Mouse (Mus musculus) CH12.LX (cell line): ENCODE results near the gene Nr4a3. TPM values are rescaled to one million over a fixed set of nuclear protein-coding genes. Genes with fewer than 3 reads are reported as not detected.
A peak's percentile ranks its signal among the peaks of the same experiment; 100 is the strongest.

Experiments used
- DNase-seq: peaks from one replicate; pipeline ENCODE4 v3.0.0-alpha.2; 2013; ENCODE audit errors: extremely low read depth
- H3K27ac ChIP-seq: 2 replicates; pipeline ENCODE4 v1.5.1; 2012; ENCODE audit warnings: low read depth, mild to moderate bottlenecking, control low read depth, moderate library complexity; ENCODE audit not compliant: insufficient read depth
- H3K27me3 ChIP-seq: replicated peaks from 2 replicates; pipeline ENCODE3; 2012; ENCODE audit warnings: inconsistent platforms
- H3K36me3 ChIP-seq, 2 experiments: replicated peaks in 1 of 2; 2 replicates each; pipeline versions ENCODE3 to v1.6.1; 2012; ENCODE audit warnings: inconsistent platforms in 1 of 2, low read length in 1 of 2, mild to moderate bottlenecking in 1 of 2, mixed read lengths in 1 of 2, moderate library complexity in 1 of 2; ENCODE audit not compliant: control insufficient read depth in 1 of 2, insufficient read depth in 1 of 2
- H3K4me1 ChIP-seq, 2 experiments: 2 replicates each; pipeline ENCODE4 v1.6.1; 2012; ENCODE audit warnings: inconsistent platforms in 1 of 2, moderate library complexity in 1 of 2; ENCODE audit not compliant: insufficient read depth in 2 of 2, control insufficient read depth in 1 of 2
- H3K4me2 ChIP-seq: 2 replicates; pipeline ENCODE4 v1.6.1; 2012; ENCODE audit warnings: low read depth, mild to moderate bottlenecking, control low read depth; ENCODE audit not compliant: poor library complexity, insufficient read depth, severe bottlenecking
- H3K4me3 ChIP-seq, 3 experiments: fragments of 150-350 bp in 1 of 3; sonication (generic) in 1 of 3; replicated peaks in 1 of 3; 2 replicates each; pipeline versions ENCODE3 to v1.5.1; 2011 to 2012; ENCODE audit warnings: low read depth in 2 of 3, low read length in 2 of 3, mild to moderate bottlenecking in 2 of 3, moderate library complexity in 2 of 3, control low read depth in 1 of 3, improper control_type of control experiment in 1 of 3, inconsistent platforms in 1 of 3, mixed read lengths in 1 of 3; ENCODE audit not compliant: poor library complexity in 1 of 3
- H3K79me2 ChIP-seq: replicated peaks from 2 replicates; pipeline ENCODE4 v1.6.1; 2012; ENCODE audit warnings: mild to moderate bottlenecking, moderate library complexity; ENCODE audit not compliant: control insufficient read depth, poor library complexity, insufficient read depth, severe bottlenecking; ENCODE audit errors: extremely low read depth
- H3K9ac ChIP-seq: 2 replicates; pipeline ENCODE4 v1.6.1; 2012; ENCODE audit warnings: low read depth, mild to moderate bottlenecking, control low read depth, moderate library complexity; ENCODE audit not compliant: insufficient read depth
- H3K9me3 ChIP-seq: replicated peaks from 2 replicates; pipeline ENCODE3; 2012; ENCODE audit warnings: low read length, inconsistent platforms, mixed read lengths
- CHD1 ChIP-seq: IDR thresholded peaks from 2 replicates; pipeline ENCODE4 v1.6.1; 2012; ENCODE audit warnings: low read depth, low read length, improper control_type of control experiment, inconsistent platforms
- CHD2 ChIP-seq: IDR thresholded peaks from 2 replicates; pipeline ENCODE4 v1.6.1; 2011; ENCODE audit warnings: low read length, improper control_type of control experiment
- CTCF ChIP-seq, 2 experiments: IDR thresholded peaks in 1 of 2; conservative IDR thresholded peaks in 1 of 2; 2 replicates each; pipeline ENCODE4 v1.5.1; 2011 to 2012; ENCODE audit warnings: low read depth in 2 of 2, low read length in 2 of 2, improper control_type of control experiment in 1 of 2, inconsistent platforms in 1 of 2, mild to moderate bottlenecking in 1 of 2, moderate library complexity in 1 of 2
- ELF1 ChIP-seq: IDR thresholded peaks from 2 replicates; pipeline ENCODE4 v1.6.1; 2014; ENCODE audit warnings: low read depth, mild to moderate bottlenecking, inconsistent platforms, low read length, improper control_type of control experiment
- EP300 ChIP-seq: IDR thresholded peaks from 2 replicates; pipeline ENCODE4 v1.6.1; 2011; ENCODE audit warnings: low read length, improper control_type of control experiment
- ETS1 ChIP-seq: conservative IDR thresholded peaks from 2 replicates; pipeline ENCODE4 v1.6.1; 2012; ENCODE audit warnings: low read depth, mild to moderate bottlenecking, inconsistent platforms, low read length, improper control_type of control experiment, moderate library complexity
- GABPA ChIP-seq: IDR thresholded peaks from 2 replicates; pipeline ENCODE4 v1.6.1; 2012; ENCODE audit warnings: low read depth, low read length, improper control_type of control experiment, inconsistent platforms; ENCODE audit not compliant: insufficient replicate concordance
- HCFC1 ChIP-seq: IDR thresholded peaks from 2 replicates; pipeline ENCODE4 v1.6.1; 2012; ENCODE audit warnings: low read depth, mild to moderate bottlenecking, inconsistent platforms, low read length, improper control_type of control experiment
- IRF4 ChIP-seq: IDR thresholded peaks from 2 replicates; pipeline ENCODE4 v1.6.1; 2014; ENCODE audit warnings: low read depth, mild to moderate bottlenecking, inconsistent platforms, low read length, improper control_type of control experiment
- KAT2A ChIP-seq: IDR thresholded peaks from 2 replicates; pipeline ENCODE4 v1.6.1; 2012; ENCODE audit warnings: low read length, improper control_type of control experiment, inconsistent platforms; ENCODE audit not compliant: insufficient replicate concordance
- MAX ChIP-seq: IDR thresholded peaks from 2 replicates; pipeline ENCODE4 v1.6.1; 2011; ENCODE audit warnings: low read length, improper control_type of control experiment
- MAZ ChIP-seq: IDR thresholded peaks from 2 replicates; pipeline ENCODE4 v1.6.1; 2012; ENCODE audit warnings: low read depth, mild to moderate bottlenecking, inconsistent platforms, low read length, improper control_type of control experiment, moderate library complexity
- MEF2A ChIP-seq: IDR thresholded peaks from 2 replicates; pipeline ENCODE4 v1.6.1; 2014; ENCODE audit warnings: low read depth, mild to moderate bottlenecking, inconsistent platforms, low read length, improper control_type of control experiment, borderline replicate concordance
- MYC ChIP-seq: IDR thresholded peaks from 2 replicates; pipeline ENCODE4 v1.6.1; 2011; ENCODE audit warnings: low read depth, mild to moderate bottlenecking, improper control_type of control experiment, low read length
- NELFE ChIP-seq: IDR thresholded peaks from 2 replicates; pipeline ENCODE4 v1.6.1; 2011; ENCODE audit warnings: low read depth, low read length, improper control_type of control experiment
- PAX5 ChIP-seq: IDR thresholded peaks from 2 replicates; pipeline ENCODE4 v1.6.1; 2012; ENCODE audit warnings: low read length, inconsistent platforms, mixed read lengths
- POLR2A ChIP-seq: IDR thresholded peaks from 2 replicates; pipeline ENCODE4 v1.6.1; 2011; ENCODE audit warnings: low read depth, mild to moderate bottlenecking, improper control_type of control experiment, low read length
- POLR2AphosphoS2 ChIP-seq: IDR thresholded peaks from 2 replicates; pipeline ENCODE4 v1.6.1; 2011; ENCODE audit warnings: low read depth, low read length, improper control_type of control experiment
- RAD21 ChIP-seq: IDR thresholded peaks from 2 replicates; pipeline ENCODE4 v1.6.1; 2011; ENCODE audit warnings: low read depth, mild to moderate bottlenecking, low read length, improper control_type of control experiment, moderate library complexity
- RCOR1 ChIP-seq: conservative IDR thresholded peaks from 2 replicates; pipeline ENCODE4 v1.6.1; 2012; ENCODE audit warnings: low read depth, mild to moderate bottlenecking, inconsistent platforms, low read length, improper control_type of control experiment
- SIN3A ChIP-seq: IDR thresholded peaks from 2 replicates; pipeline ENCODE4 v1.6.1; 2012; ENCODE audit warnings: low read length, improper control_type of control experiment, inconsistent platforms
- SMC3 ChIP-seq: IDR thresholded peaks from 2 replicates; pipeline ENCODE4 v1.6.1; 2011; ENCODE audit warnings: low read depth, low read length, improper control_type of control experiment
- UBTF ChIP-seq: IDR thresholded peaks from 2 replicates; pipeline ENCODE4 v1.6.1; 2012; ENCODE audit warnings: low read depth, mild to moderate bottlenecking, inconsistent platforms, low read length, improper control_type of control experiment, moderate library complexity
- USF2 ChIP-seq: conservative IDR thresholded peaks from 2 replicates; pipeline ENCODE4 v1.6.1; 2011; ENCODE audit warnings: low read depth, low read length, improper control_type of control experiment
- ZKSCAN1 ChIP-seq: IDR thresholded peaks from 2 replicates; pipeline ENCODE4 v1.6.1; 2012; ENCODE audit warnings: low read depth, inconsistent platforms, low read length, improper control_type of control experiment, borderline replicate concordance
- ZMIZ1 ChIP-seq: IDR thresholded peaks from 2 replicates; pipeline ENCODE4 v1.6.1; 2012; ENCODE audit warnings: low read depth, mild to moderate bottlenecking, inconsistent platforms, low read length, improper control_type of control experiment
- ZNF384 ChIP-seq: IDR thresholded peaks from 2 replicates; pipeline ENCODE4 v1.6.1; 2012; ENCODE audit warnings: low read depth, low read length, improper control_type of control experiment, inconsistent platforms
- dilution Hi-C: fragments of 300-500 bp; cut with MboI; formaldehyde crosslinking; loops from 2 replicates; pipeline ENCODE4 v1.14.3; 2020; ENCODE audit warnings: low sequenced_read_pairs; ENCODE audit not compliant: extremely low pct_unique_long_range_greater_than_20kb, extremely low pct_ligation_motif_present
- in situ Hi-C: fragments of 300-500 bp; cut with MboI; formaldehyde crosslinking; loops from 3 replicates; pipeline ENCODE4 v1.14.3; 2019; ENCODE audit warnings: low sequenced_read_pairs, low pct_ligation_motif_present, low pct_unique_long_range_greater_than_20kb, mixed read lengths
- polyA plus RNA-seq: library from polyadenylated mRNA; unstranded; fragments of >175 nt; gene quantifications from 2 replicates; pipeline ENCODE4 v1.2.1, GENCODE M21; 2012; ENCODE audit warnings: low read depth; ENCODE audit not compliant: insufficient read length
- total RNA-seq, 2 experiments: library from RNA; depleted of rRNA; stranded (reverse); fragments of 300-350 nt in 1 of 2; fragments of >200 nt in 1 of 2; gene quantifications; 2 replicates each; pipeline ENCODE4 v1.2.3; 2012 to 2014

Gene Nr4a3
- total and polyA plus RNA-seq, 3 experiments, result 0.04 to 0.32 (median 0.21) TPM

- DNase-seq, result peak; percentile 48
- Histone ChIP-seq H3K9ac (no peak overlapping the region), H3K36me3 (no peaks in the 10 kb centered on the region), H3K27ac (no peak overlapping the region)
- TF ChIP-seq MYC (no peak), UBTF (no peak), POLR2A (no peak), SIN3A (no peak), ELF1 (no peak), RAD21 (no peak), EP300 (no peak), PAX5 (no peak), USF2 (no peak)
- TF ChIP-seq, all 38 proteins: peak for 0
- no peaks in the 10 kb centered on the region for H3K27me3 ChIP-seq
- peaks cover 0 to 20% of the 10 kb centered on the region in 2 experiments; a peak in 2 of 4 replicates for H3K4me1 ChIP-seq
- in situ Hi-C loops, result no loop called here
- H3K9me3 ChIP-seq, result no peaks in the 10 kb centered on the region
- H3K79me2 ChIP-seq, result no peaks in the 10 kb centered on the region
- H3K4me2 ChIP-seq, result no peak overlapping the region
- no peak overlapping the region for H3K4me3 ChIP-seq
- dilution Hi-C loops, result no loop called here
These were observed 19.4 kb downstream of the Nr4a3 start for GRCm38 (mm10) chr4:48064311-48064710.

DNA sequence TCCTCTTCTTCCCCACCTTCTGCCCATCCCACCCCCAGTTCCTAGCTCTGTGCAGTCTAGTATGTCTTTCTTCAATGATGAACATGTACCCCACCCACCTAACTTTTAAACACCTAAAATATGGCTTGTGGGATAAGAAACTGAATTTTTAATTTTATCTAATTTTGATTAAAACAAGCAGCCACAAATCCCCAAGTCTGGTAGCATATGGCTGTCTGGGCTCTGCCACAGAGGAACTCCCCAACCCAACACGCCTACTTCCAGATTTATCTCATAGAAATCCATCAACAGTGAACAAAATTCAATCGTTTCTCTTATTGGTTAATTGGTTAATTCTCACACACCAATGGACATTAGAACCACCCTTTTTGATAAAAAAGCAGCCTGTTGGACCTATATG, 21.7 kb downstream of the Nr4a3 start:
- dilution Hi-C loops, result no loop called here

GRCm38 (mm10) chr4:48069111-48069510, 24.2 kb downstream of the Nr4a3 start:
- Histone ChIP-seq H3K4me3 (no peak overlapping the region), H3K36me3 (no peaks in the 10 kb centered on the region), H3K4me2 (no peak overlapping the region), H3K9ac (no peak overlapping the region), H3K27ac (no peak overlapping the region), H3K27me3 (no peaks in the 10 kb centered on the region), H3K4me1 (peaks cover 0 to 15% of the 10 kb centered on the region in 2 experiments; a peak in 2 of 4 replicates), H3K9me3 (no peaks in the 10 kb centered on the region), H3K79me2 (no peaks in the 10 kb centered on the region)
- dilution Hi-C loops (no loop called here), in situ Hi-C loops (no loop called here)
- TF ChIP-seq ZKSCAN1, result no peak
- TF ChIP-seq ZMIZ1, result no peak
- no peak for TF ChIP-seq MEF2A
- no peak for TF ChIP-seq KAT2A
- no peak for TF ChIP-seq IRF4
- TF ChIP-seq POLR2A, result no peak
- TF ChIP-seq SMC3, result no peak
- TF ChIP-seq GABPA, result no peak
- TF ChIP-seq EP300, result no peak
- no peak for TF ChIP-seq CTCF (conservative IDR thresholded peaks at IDR 0.05 in 1 of 2, IDR thresholded peaks at IDR 0.05 in 1 of 2; ENCODE audit: low read depth in 2 of 2, low read length in 2 of 2)
- no peak for TF ChIP-seq MAX
- TF ChIP-seq ETS1, result no peak
- no peak for TF ChIP-seq CHD1
- TF ChIP-seq NELFE, result no peak
- TF ChIP-seq CHD2, result no peak
- TF ChIP-seq POLR2AphosphoS2, result no peak
- no peak for TF ChIP-seq USF2
- no peak for TF ChIP-seq ZNF384
- DNase-seq, result no peak

More for the DNA sequence above, 21.7 kb downstream of the Nr4a3 start:
- in situ Hi-C loops, result no loop called here
- Histone ChIP-seq H3K27ac (no peak overlapping the region), H3K27me3 (no peaks in the 10 kb centered on the region), H3K9ac (no peak overlapping the region), H3K79me2 (no peaks in the 10 kb centered on the region), H3K4me3 (no peak overlapping the region), H3K36me3 (no peaks in the 10 kb centered on the region), H3K9me3 (no peaks in the 10 kb centered on the region), H3K4me1 (peaks cover 0 to 20% of the 10 kb centered on the region in 2 experiments; a peak in 2 of 4 replicates), H3K4me2 (no peak overlapping the region)
- no peak for DNase-seq
- TF ChIP-seq PAX5 (no peak), CHD1 (no peak), MAZ (no peak), HCFC1 (no peak), RCOR1 (no peak)
